In the genomic region with DNA sequence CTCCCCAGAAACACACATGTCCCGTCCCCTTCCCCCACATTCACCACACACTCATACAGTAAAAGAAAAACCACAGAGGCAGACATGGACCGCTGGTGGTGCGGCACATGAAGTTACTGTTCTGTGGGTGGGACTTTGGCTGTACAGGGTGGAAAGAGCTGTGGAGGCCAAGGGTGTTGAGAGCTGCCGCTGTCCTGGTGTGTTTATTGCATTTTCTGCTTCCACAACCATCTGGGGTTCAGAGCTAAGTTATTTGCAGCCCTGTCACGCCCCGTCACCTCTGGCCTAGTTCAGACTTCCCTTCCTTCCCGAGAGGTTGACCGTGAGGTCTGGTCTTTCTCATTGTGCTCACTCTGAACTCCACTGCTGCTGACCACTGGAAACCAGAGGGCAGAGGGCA, we compare ENCODE assay signal across 9 mouse cellular contexts. TPM values are rescaled to one million over a fixed set of nuclear protein-coding genes. Genes with fewer than 3 reads are reported as not detected.
DNase-seq lines count a peak whose midpoint lies in the region; ATAC-seq lines count a peak whose summit lies in the region.
"Had no signal": no experiment of that assay in that cellular context is flagged by ENCODE, and none has a peak within 500 bp of the region (broad histone marks: within the 10 kb centered on the region; RNA-seq: fewer than 3 reads in every experiment).

No protein-coding gene starts in this region.

- H3K36me3 ChIP-seq in forebrain, embryonic 14.5 days (ENCODE audit: control insufficient read depth, insufficient read depth, low read length): no peaks in the 10 kb centered on the region
- H3K36me3 ChIP-seq: hindbrain, embryonic 15.5 days had no signal

- no peak overlapping the region for H3K4me3 ChIP-seq in forebrain, embryonic 14.5 days (ENCODE audit: low read depth, low read length)
- H3K4me3 ChIP-seq: hindbrain, embryonic 15.5 days had no signal

- H3K9me3 ChIP-seq in forebrain, embryonic 14.5 days (replicated peaks; ENCODE audit: control insufficient read depth, low read length): no peaks in the 10 kb centered on the region
- H3K9me3 ChIP-seq: hindbrain, embryonic 15.5 days had no signal

- no peak for ATAC-seq in forebrain, embryonic 14.5 days

- H3K4me1 ChIP-seq in forebrain, embryonic 14.5 days (ENCODE audit: control insufficient read depth, insufficient read depth, low read length): no peaks in the 10 kb centered on the region
- H3K4me1 ChIP-seq: hindbrain, embryonic 15.5 days had no signal

- H3K4me2 ChIP-seq in forebrain, embryonic 14.5 days (ENCODE audit: low read length): no peak overlapping the region
- H3K4me2 ChIP-seq: hindbrain, embryonic 15.5 days had no signal

- H3K9ac ChIP-seq in forebrain, embryonic 14.5 days (ENCODE audit: low read length): no peak overlapping the region
- H3K9ac ChIP-seq: hindbrain, embryonic 15.5 days had no signal

- 73% methylated on average over 8 of the region's 8 CpGs for WGBS in forebrain, embryonic 14.5 days

- DNase-seq in layer of hippocampus, adult 9-11 months: peak; percentile 75
- DNase-seq in layer of hippocampus, adult 9-10 months (ENCODE audit: low spot score): no peak
- DNase-seq in gastrocnemius, postnatal 25 days: peak; percentile 74
- DNase-seq in kidney, adult 8-10 months: peak; percentile 65 to 68
- peak; percentile 63 for DNase-seq in lung, postnatal 10 days
- peak; percentile 71 for DNase-seq in yolk sac, embryonic 10.5 days (ENCODE audit: low spot score)
- DNase-seq in forebrain, embryonic 14.5 days (ENCODE audit: low spot score): no peak
- DNase-seq in spleen, postnatal 4 days (ENCODE audit: low spot score in 2 of 2): no peak

- no peak overlapping the region for H3K27ac ChIP-seq in forebrain, embryonic 14.5 days (ENCODE audit: low read depth, low read length)
- H3K27ac ChIP-seq: hindbrain, embryonic 15.5 days had no signal

- H3K27me3 ChIP-seq in forebrain, embryonic 14.5 days (replicated peaks; ENCODE audit: control insufficient read depth, insufficient read depth, low read length): no peaks in the 10 kb centered on the region
- H3K27me3 ChIP-seq: hindbrain, embryonic 15.5 days had no signal

RNA-seq across cellular contexts. Expression of a gene that starts 17.6 kb away (rescaled TPM):
- 1 to 10 TPM; 5.4 to 9.5 TPM for total RNA-seq in gastrocnemius, postnatal 25 days (2021)
- polyA plus RNA-seq in forebrain, embryonic 14.5 days (2014; fragmentation: Nextera tagmentation; extraction: Ambion mirVana): 3.9 and 4.9 TPM in 2 replicates

RNA-seq across cellular contexts. Expression of a gene that starts 31.0 kb away (rescaled TPM):
- 10 to 100 TPM in 1 of 2 experiments, 1 to 10 TPM in 1; 9.2 to 13.4 TPM for total RNA-seq in gastrocnemius, postnatal 25 days (2021)
- polyA plus RNA-seq in forebrain, embryonic 14.5 days (2014; fragmentation: Nextera tagmentation; extraction: Ambion mirVana): 2.3 and 3.0 TPM in 2 replicates

RNA-seq across cellular contexts. Expression of a gene that starts 40.2 kb away (rescaled TPM):
- 1 to 10 TPM; 9.3 to 9.9 TPM for total RNA-seq in gastrocnemius, postnatal 25 days (2021)
- 21.4 and 22.8 TPM in 2 replicates for polyA plus RNA-seq in forebrain, embryonic 14.5 days (2014; fragmentation: Nextera tagmentation; extraction: Ambion mirVana)

RNA-seq across cellular contexts. Expression of a gene that starts 57.2 kb away (rescaled TPM):
- total RNA-seq in gastrocnemius, postnatal 25 days (2021): 10 to 100 TPM; 11.0 to 14.7 TPM
- 3.0 TPM in 2 replicates for polyA plus RNA-seq in forebrain, embryonic 14.5 days (2014; fragmentation: Nextera tagmentation; extraction: Ambion mirVana)

Comparison
In these comparisons a context has a peak if more than half of its experiments do, and no peak if none do; other contexts are left out.
1. DNase-seq: peak in layer of hippocampus, adult 9-11 months (single experiment), gastrocnemius, postnatal 25 days (single experiment), kidney, adult 8-10 months (2 of 2), lung, postnatal 10 days (single experiment) and yolk sac, embryonic 10.5 days (single experiment); none in layer of hippocampus, adult 9-10 months (single experiment), forebrain, embryonic 14.5 days (single experiment) and spleen, postnatal 4 days (0 of 2).